10 mouse cellular contexts compared by ENCODE assay signal in genomic region chr13:113550866-113551565, GRCm38 (mm10).
DNase-seq lines count a peak whose midpoint lies in the region; ATAC-seq lines count a peak whose summit lies in the region.
"Had no signal": no experiment of that assay in that cellular context is flagged by ENCODE, and none has a peak within 500 bp of the region (broad histone marks: within the 10 kb centered on the region; RNA-seq: fewer than 3 reads in every experiment).

No protein-coding gene starts in this region.

- 0 out of 2 replicates have a peak, but pooled peaks have one; percentile 54 for ATAC-seq in limb, embryonic 13.5 days (ENCODE audit: low FRiP score, low read depth)
- ATAC-seq in heart, embryonic 14.5 days (ENCODE audit: insufficient number of reproducible peaks, insufficient read depth, low FRiP score, low read depth): peak; percentile 61; the same call in 1 of the 2 replicates

- H3K27me3 ChIP-seq in limb, embryonic 13.5 days: no peaks in the 10 kb centered on the region
- H3K27me3 ChIP-seq in limb, embryonic 10.5 days (ENCODE audit: low read depth, poor library complexity, severe bottlenecking): no peaks in the 10 kb centered on the region
- H3K27me3 ChIP-seq in heart, embryonic 14.5 days (ENCODE audit: control insufficient read depth, insufficient read depth, low read length): no peaks in the 10 kb centered on the region

- no peaks in the 10 kb centered on the region for H3K9me3 ChIP-seq in limb, embryonic 13.5 days
- H3K9me3 ChIP-seq in limb, embryonic 10.5 days (replicated peaks): no peaks in the 10 kb centered on the region
- H3K9me3 ChIP-seq in heart, embryonic 14.5 days (ENCODE audit: control insufficient read depth, low read length): no peaks in the 10 kb centered on the region

- no peak overlapping the region for H3K4me2 ChIP-seq in limb, embryonic 13.5 days (replicated peaks)
- H3K4me2 ChIP-seq in heart, embryonic 14.5 days (ENCODE audit: low read length): peak overlapping the region; percentile 39
- H3K4me2 ChIP-seq: hindbrain, embryonic 14.5 days had no signal

- peak overlapping the region; percentile 48; the same call in 1 of the 2 replicates for H3K27ac ChIP-seq in limb, embryonic 13.5 days
- H3K27ac ChIP-seq in limb, embryonic 10.5 days: no peak overlapping the region
- peak overlapping the region; percentile 52 to 69 for H3K27ac ChIP-seq in heart, embryonic 14.5 days (replicated peaks in 1 of 2; ENCODE audit: control insufficient read depth in 1 of 2, insufficient read depth in 1 of 2, low read depth in 2 of 2, low read length in 2 of 2)
- H3K27ac ChIP-seq: hindbrain, embryonic 14.5 days had no signal

- 50% methylated on average over 8 of the region's 8 CpGs for WGBS in limb, embryonic 13.5 days
- 81% methylated on average over 8 of the region's 8 CpGs for WGBS in limb, embryonic 10.5 days
- 24% methylated on average over 8 of the region's 8 CpGs for WGBS in heart, embryonic 14.5 days

- no peak overlapping the region for H3K9ac ChIP-seq in limb, embryonic 13.5 days
- H3K9ac ChIP-seq in heart, embryonic 14.5 days (ENCODE audit: low read length): no peak overlapping the region
- H3K9ac ChIP-seq: hindbrain, embryonic 14.5 days had no signal

- DNase-seq in limb, embryonic 10.5 days (ENCODE audit: low spot score): no peak
- DNase-seq in brain, adult 2 months (ENCODE audit: low read depth, low spot score): peak; percentile 11
- peak; percentile 53 for DNase-seq in lung, postnatal 36 days
- no peak for DNase-seq in spleen, adult 18-20 months
- no peak for DNase-seq in thymus, postnatal 10 days (ENCODE audit: low spot score in 2 of 2)
- DNase-seq in thymus, adult 18-20 months: no peak
- DNase-seq: cerebellum, postnatal 14 days had no signal

- H3K36me3 ChIP-seq in limb, embryonic 13.5 days: no peaks in the 10 kb centered on the region
- no peaks in the 10 kb centered on the region for H3K36me3 ChIP-seq in limb, embryonic 10.5 days
- no peaks in the 10 kb centered on the region for H3K36me3 ChIP-seq in heart, embryonic 14.5 days (ENCODE audit: control insufficient read depth, insufficient read depth, low read length)

- H3K4me3 ChIP-seq in limb, embryonic 13.5 days: no peak overlapping the region
- H3K4me3 ChIP-seq in limb, embryonic 10.5 days: no peak overlapping the region
- no peak overlapping the region for H3K4me3 ChIP-seq in heart, embryonic 14.5 days (ENCODE audit: control insufficient read depth in 1 of 2, insufficient read depth in 1 of 2, low read depth in 1 of 2, low read length in 2 of 2)

- peaks cover 8% of the 10 kb centered on the region for H3K4me1 ChIP-seq in limb, embryonic 13.5 days
- H3K4me1 ChIP-seq in limb, embryonic 10.5 days: no peaks in the 10 kb centered on the region
- peaks cover 4 to 24% of the 10 kb centered on the region in 2 experiments for H3K4me1 ChIP-seq in heart, embryonic 14.5 days (ENCODE audit: control insufficient read depth in 2 of 2, insufficient read depth in 2 of 2, low read length in 2 of 2)

Comparison
In these comparisons a context has a peak if more than half of its experiments do, and no peak if none do; other contexts are left out.
1. DNase-seq: peak in brain, adult 2 months (single experiment) and lung, postnatal 36 days (single experiment); none in limb, embryonic 10.5 days (single experiment), spleen, adult 18-20 months (0 of 2), thymus, postnatal 10 days (0 of 2) and thymus, adult 18-20 months (0 of 2).